Mouse (Mus musculus): ENCODE data around the gene Hes6. TPM values are rescaled to one million over a fixed set of nuclear protein-coding genes. Genes with fewer than 3 reads are reported as not detected.

Gene Hes6
- polyA plus RNA-seq (2017; shearing (Covaris generic)), result 80.5 TPM

GRCm38 (mm10) chr1:91413898-91414594 lies at the start of gene Hes6:
Hes6 (minus strand) TSS chr1:91414038.

GRCm38 (mm10) chr1:91459059-91459809 lies 45.4 kb upstream of the Hes6 start, which contains the start of gene Per2:
Per2 (minus strand) TSS chr1:91459324.

GRCm38 (mm10) chr1:91398260-91399062 lies 15.4 kb downstream of the Hes6 start, which contains the start of gene Ilkap:
Ilkap (minus strand) TSS chr1:91398815.

GRCm38 (mm10) chr1:91366215-91367108 lies 47.4 kb downstream of the Hes6 start, which contains the start of gene Erfe:
Erfe (plus strand) TSS chr1:91366430.

Other genes with a start within 250 kb of the Hes6 start
- gene Ramp1, start 234.2 kb downstream of the Hes6 start, polyA plus RNA-seq (2017; shearing (Covaris generic)), result 42.5 TPM
- gene Ube2f, start 163.7 kb downstream of the Hes6 start, polyA plus RNA-seq (2017; shearing (Covaris generic)), result 77.0 TPM
- 38.4 TPM for gene Scly, start 115.7 kb downstream of the Hes6 start, polyA plus RNA-seq (2017; shearing (Covaris generic))
- gene Espnl, start 92.0 kb downstream of the Hes6 start, polyA plus RNA-seq (2017; shearing (Covaris generic)), result 0.05 TPM
- not detected for gene Klhl30, start 63.0 kb downstream of the Hes6 start, polyA plus RNA-seq (2017; shearing (Covaris generic))
- not detected for gene Erfe, start 47.6 kb downstream of the Hes6 start, polyA plus RNA-seq (2017; shearing (Covaris generic))
- gene Ilkap, start 15.2 kb downstream of the Hes6 start, polyA plus RNA-seq (2017; shearing (Covaris generic)), result 146 TPM
- 5.6 TPM for gene Per2, start 45.3 kb upstream of the Hes6 start, polyA plus RNA-seq (2017; shearing (Covaris generic))
- 6.3 TPM for gene Traf3ip1, start 80.6 kb upstream of the Hes6 start, polyA plus RNA-seq (2017; shearing (Covaris generic))
- gene Asb1, start 126.5 kb upstream of the Hes6 start, polyA plus RNA-seq (2017; shearing (Covaris generic)), result 7.0 TPM

All from CD4-positive, CD25-positive, alpha-beta regulatory T cell (primary cell).